Comparison of ENCODE assay signal across 16 mouse cellular contexts in genomic region chr3:94680783-94681182, GRCm38 (mm10). TPM values are rescaled to one million over a fixed set of nuclear protein-coding genes. Genes with fewer than 3 reads are reported as not detected.
A peak's percentile ranks its signal among the peaks of the same experiment; 100 is the strongest.
DNase-seq lines count a peak whose midpoint lies in the region; ATAC-seq and TF ChIP-seq lines count a peak whose summit lies in the region.
"Had no signal": no experiment of that assay in that cellular context is flagged by ENCODE, and none has a peak within 500 bp of the region (broad histone marks: within the 10 kb centered on the region; RNA-seq: fewer than 3 reads in every experiment).

No protein-coding gene starts in this region.

- H3K27me3 ChIP-seq in C2C12 (ENCODE audit: control insufficient read depth, insufficient read depth, insufficient read length), result no peaks in the 10 kb centered on the region
- H3K27me3 ChIP-seq in intestine, embryonic 16.5 days (replicated peaks; ENCODE audit: control insufficient read depth, insufficient read depth, low read length), result no peaks in the 10 kb centered on the region
- no peaks in the 10 kb centered on the region for H3K27me3 ChIP-seq in hindbrain, embryonic 13.5 days
- H3K27me3 ChIP-seq in limb, embryonic 10.5 days (ENCODE audit: low read depth, poor library complexity, severe bottlenecking), result no peaks in the 10 kb centered on the region
- H3K27me3 ChIP-seq: CH12.LX had no signal

- TF ChIP-seq CTCF in gastrocnemius, adult 2 months (IDR thresholded peaks at IDR 0.05), result no peak
- no peak for TF ChIP-seq CTCF in C2C12 (IDR thresholded peaks at IDR 0.05; ENCODE audit: control insufficient read depth, insufficient read depth, insufficient read length)

- no peaks in the 10 kb centered on the region for H3K9me3 ChIP-seq in intestine, embryonic 16.5 days (ENCODE audit: control insufficient read depth, low read length)
- H3K9me3 ChIP-seq in hindbrain, embryonic 13.5 days, result no peaks in the 10 kb centered on the region
- no peaks in the 10 kb centered on the region for H3K9me3 ChIP-seq in limb, embryonic 10.5 days (replicated peaks)
- H3K9me3 ChIP-seq: midbrain, embryonic 10.5 days had no signal

- WGBS in intestine, embryonic 16.5 days, result 69% methylated on average over 16 of the region's 16 CpGs
- 92% methylated on average over 16 of the region's 16 CpGs for WGBS in hindbrain, embryonic 13.5 days
- 93% methylated on average over 16 of the region's 16 CpGs for WGBS in limb, embryonic 10.5 days

- H3K27ac ChIP-seq in gastrocnemius, adult 2 months, result no peak overlapping the region
- H3K27ac ChIP-seq in intestine, embryonic 16.5 days (ENCODE audit: low read length), result no peak overlapping the region
- H3K27ac ChIP-seq in hindbrain, embryonic 13.5 days, result no peak overlapping the region
- H3K27ac ChIP-seq in limb, embryonic 10.5 days, result no peak overlapping the region
- H3K27ac ChIP-seq: midbrain, embryonic 10.5 days had no signal

- no peak overlapping the region for H3ac ChIP-seq in C2C12 (ENCODE audit: control insufficient read depth, insufficient read length, low read depth)

- no peak overlapping the region for H3K9ac ChIP-seq in intestine, embryonic 16.5 days (ENCODE audit: low read depth, low read length)
- H3K9ac ChIP-seq in hindbrain, embryonic 13.5 days, result no peak overlapping the region

- peak; percentile 11 for DNase-seq in gastrocnemius, adult 18-20 months (ENCODE audit: low spot score)
- no peak for DNase-seq in gastrocnemius, adult 2 months
- DNase-seq in thymus, postnatal 36 days, result no peak
- no peak for DNase-seq in limb, embryonic 10.5 days (ENCODE audit: low spot score)
- DNase-seq: retina, postnatal 1 day had no signal

- no peaks in the 10 kb centered on the region for H3K36me3 ChIP-seq in C2C12 (ENCODE audit: control insufficient read depth, insufficient read depth)
- no peaks in the 10 kb centered on the region for H3K36me3 ChIP-seq in intestine, embryonic 16.5 days (ENCODE audit: control insufficient read depth, insufficient read depth, low read length)
- no peaks in the 10 kb centered on the region for H3K36me3 ChIP-seq in hindbrain, embryonic 13.5 days
- no peaks in the 10 kb centered on the region for H3K36me3 ChIP-seq in limb, embryonic 10.5 days
- H3K36me3 ChIP-seq: midbrain, embryonic 10.5 days had no signal

- H3K79me2 ChIP-seq in C2C12 (ENCODE audit: control insufficient read depth, insufficient read depth), result no peaks in the 10 kb centered on the region

- no peaks in the 10 kb centered on the region for H3K79me3 ChIP-seq in C2C12 (ENCODE audit: low read depth)

- ATAC-seq in intestine, embryonic 16.5 days, result peak; percentile 77
- 0 out of 2 replicates have a peak, but pooled peaks have one; percentile 30 for ATAC-seq in megakaryocyte, adult 5-6 weeks (ENCODE audit: poor library complexity, severe bottlenecking)
- ATAC-seq in hindbrain, embryonic 13.5 days (ENCODE audit: low FRiP score), result no peak

- H3K4me1 ChIP-seq in intestine, embryonic 16.5 days (ENCODE audit: control insufficient read depth, insufficient read depth, low read length), result peaks cover 8% of the 10 kb centered on the region
- H3K4me1 ChIP-seq in hindbrain, embryonic 13.5 days (replicated peaks), result no peaks in the 10 kb centered on the region
- no peaks in the 10 kb centered on the region for H3K4me1 ChIP-seq in limb, embryonic 10.5 days
- H3K4me1 ChIP-seq: midbrain, embryonic 10.5 days had no signal

- intact Hi-C loops in gastrocnemius, adult 2 months (cut with DNase I), result no loop called here

- peak overlapping the region; percentile 35 for H3K4me2 ChIP-seq in intestine, embryonic 16.5 days (ENCODE audit: low read depth, low read length)
- H3K4me2 ChIP-seq in hindbrain, embryonic 13.5 days, result no peak overlapping the region

- H3K4me3 ChIP-seq in gastrocnemius, adult 2 months, result no peak overlapping the region
- no peak overlapping the region for H3K4me3 ChIP-seq in C2C12 (ENCODE audit: insufficient read depth, poor library complexity, severe bottlenecking)
- peak overlapping the region; percentile 12; the same call in 1 of the 2 replicates for H3K4me3 ChIP-seq in intestine, embryonic 16.5 days (ENCODE audit: low read length)
- no peak overlapping the region for H3K4me3 ChIP-seq in hindbrain, embryonic 13.5 days
- H3K4me3 ChIP-seq in limb, embryonic 10.5 days, result no peak overlapping the region
- H3K4me3 ChIP-seq: midbrain, embryonic 10.5 days had no signal

TF ChIP-seq in C2C12, 6 proteins besides CTCF, POLR2A, EP300 and RAD21:
- no peak for TF ChIP-seq MYOG (IDR thresholded peaks at IDR 0.05; ENCODE audit: control insufficient read depth, extremely low read depth, insufficient read length)
- peak; percentile 15 for TF ChIP-seq MYOD1 (IDR thresholded peaks at IDR 0.05; ENCODE audit: control insufficient read depth, insufficient read length, low read depth)
- peak; percentile 93 for TF ChIP-seq FOSL1 (IDR thresholded peaks at IDR 0.05; ENCODE audit: insufficient read depth, low read length, poor library complexity, severe bottlenecking)
- peak; percentile 96 for TF ChIP-seq CEBPB (IDR thresholded peaks at IDR 0.05; ENCODE audit: low read depth)

RNA-seq across cellular contexts. Expression of gene Selenbp2, which starts 12.6 kb away (rescaled TPM):
- total RNA-seq in gastrocnemius, adult 18-20 months (2021), result 1 to 10 TPM; 1.9 to 3.7 TPM
- 1 to 10 TPM in 1 of 2 experiments, under 1 TPM in 1; 0.89 to 3.0 TPM for total RNA-seq in gastrocnemius, adult 2 months (2021)
- not detected for polyA plus RNA-seq in C2C12 (2012; fragmentation: generic; extraction: Trizol)
- 7.0 and 7.1 TPM in 2 replicates for polyA plus RNA-seq in intestine, embryonic 16.5 days (2015; fragmentation: Nextera tagmentation; extraction: Ambion mirVana)
- not detected in 2 replicates for total RNA-seq in megakaryocyte, adult 5-6 weeks (2015)
- not detected in 2 replicates for total RNA-seq in megakaryocyte, adult 5-6 weeks (2017)
- 0.52 TPM in 1 of 2 replicates, not detected in the other for polyA plus RNA-seq in hindbrain, embryonic 13.5 days (2015; fragmentation: Nextera tagmentation; extraction: Ambion mirVana)
- 0.60 TPM in 1 of 2 replicates, not detected in the other for polyA plus RNA-seq in limb, embryonic 10.5 days (2016; fragmentation: Nextera tagmentation; extraction: Ambion mirVana)
- total RNA-seq: CH12.LX had no signal
- polyA plus RNA-seq: midbrain, embryonic 10.5 days; neural tube, embryonic 11.5 days had no signal

RNA-seq across cellular contexts. Expression of gene Tuft1, which starts 22.1 kb away (rescaled TPM):
- under 1 TPM; 0.85 to 0.94 TPM for total RNA-seq in gastrocnemius, adult 18-20 months (2021)
- total RNA-seq in gastrocnemius, adult 2 months (2021), result 1 to 10 TPM in 1 of 2 experiments, under 1 TPM in 1; 0.92 to 2.2 TPM
- polyA plus RNA-seq in C2C12 (2012; fragmentation: generic; extraction: Trizol), result 2.8 TPM
- 11.6 and 12.5 TPM in 2 replicates for polyA plus RNA-seq in intestine, embryonic 16.5 days (2015; fragmentation: Nextera tagmentation; extraction: Ambion mirVana)
- total RNA-seq in megakaryocyte, adult 5-6 weeks (2015), result 0.80 and 1.1 TPM in 2 replicates
- total RNA-seq in megakaryocyte, adult 5-6 weeks (2017), result 0.85 and 2.1 TPM in 2 replicates
- polyA plus RNA-seq in hindbrain, embryonic 13.5 days (2015; fragmentation: Nextera tagmentation; extraction: Ambion mirVana), result 4.2 and 4.5 TPM in 2 replicates
- polyA plus RNA-seq in limb, embryonic 10.5 days (2016; fragmentation: Nextera tagmentation; extraction: Ambion mirVana), result 4.1 and 4.5 TPM in 2 replicates

RNA-seq across cellular contexts. Expression of gene Gm10972, which starts 37.9 kb away (rescaled TPM):
- not detected for total RNA-seq in gastrocnemius, adult 18-20 months (2021)
- not detected for total RNA-seq in gastrocnemius, adult 2 months (2021)
- not detected for polyA plus RNA-seq in C2C12 (2012; fragmentation: generic; extraction: Trizol)
- not detected in 2 replicates for polyA plus RNA-seq in intestine, embryonic 16.5 days (2015; fragmentation: Nextera tagmentation; extraction: Ambion mirVana)
- not detected in 2 replicates for total RNA-seq in megakaryocyte, adult 5-6 weeks (2015)
- not detected in 2 replicates for total RNA-seq in megakaryocyte, adult 5-6 weeks (2017)
- not detected in 2 replicates for polyA plus RNA-seq in hindbrain, embryonic 13.5 days (2015; fragmentation: Nextera tagmentation; extraction: Ambion mirVana)
- polyA plus RNA-seq in limb, embryonic 10.5 days (2016; fragmentation: Nextera tagmentation; extraction: Ambion mirVana), result not detected in 2 replicates
- total RNA-seq: CH12.LX had no signal
- polyA plus RNA-seq: heart, postnatal 0 days; kidney, embryonic 14.5 days; limb, embryonic 11.5 days; midbrain, embryonic 10.5 days; neural tube, embryonic 11.5 days; stomach, embryonic 14.5 days had no signal
